Mouse (Mus musculus) brain, embryonic 14.5 days (tissue): ENCODE measurements around the gene Casz1.

Source experiments
- CTCF ChIP-seq: fragments of 200-500 bp; IDR thresholded peaks from 2 replicates; pipeline ENCODE4 v1.5.1; 2012; ENCODE audit warnings: inconsistent platforms, mild to moderate bottlenecking, moderate library complexity, borderline replicate concordance; ENCODE audit not compliant: insufficient read depth, insufficient read length; ENCODE audit errors: extremely low read depth
- POLR2A ChIP-seq: fragments of 200-500 bp; IDR thresholded peaks from 2 replicates; pipeline ENCODE4 v1.6.1; 2012; ENCODE audit warnings: mild to moderate bottlenecking, inconsistent platforms, borderline replicate concordance; ENCODE audit not compliant: poor library complexity, insufficient read depth, insufficient read length, severe bottlenecking; ENCODE audit errors: extremely low read depth

- TF ChIP-seq POLR2A (no peak), CTCF (no peak)
These were observed 102.6 kb downstream of the Casz1 start for GRCm38 (mm10) chr4:148906806-148907205.
